Mouse (Mus musculus) forebrain, embryonic 16.5 days (tissue): ENCODE measurements at regions not wholly inside any gene's neighbourhood (a gene's known extent, or its start where the extent isn't known, plus 50 kb on each side); places are given as distances from the start of the nearest gene placed in this dataset.

Source experiments
- ATAC-seq: fragments of 200-750 bp; cut with Nextera tagmentation; 2 replicates; pipeline ENCODE4 v1.8.0; 2017; ENCODE audit warnings: mild to moderate bottlenecking, moderate library complexity
- H3K27ac ChIP-seq: fragments of 300-500 bp; sonication (generic); 2 replicates; pipeline ENCODE4 v1.5.1; 2014; ENCODE audit warnings: low read length, control low read depth
- H3K27me3 ChIP-seq: fragments of 300-500 bp; sonication (generic); replicated peaks from 2 replicates; pipeline ENCODE4 v1.6.1; 2014; ENCODE audit warnings: low read length; ENCODE audit not compliant: control insufficient read depth, insufficient read depth
- H3K36me3 ChIP-seq: fragments of 300-500 bp; sonication (generic); 2 replicates; pipeline ENCODE4 v1.6.1; 2014; ENCODE audit not compliant: control insufficient read depth, insufficient read depth
- H3K4me1 ChIP-seq: fragments of 300-500 bp; sonication (generic); replicated peaks from 2 replicates; pipeline ENCODE4 v1.6.1; 2014; ENCODE audit warnings: low read length; ENCODE audit not compliant: control insufficient read depth, insufficient read depth
- H3K4me2 ChIP-seq: fragments of 300-500 bp; sonication (generic); 2 replicates; pipeline ENCODE4 v1.6.1; 2014; ENCODE audit warnings: mild to moderate bottlenecking, low read length, control low read depth
- H3K4me3 ChIP-seq: fragments of 300-500 bp; sonication (generic); replicated peaks from 2 replicates; pipeline ENCODE4 v1.5.1; 2014; ENCODE audit warnings: mild to moderate bottlenecking, low read length, control low read depth
- H3K9ac ChIP-seq: fragments of 300-500 bp; sonication (generic); replicated peaks from 2 replicates; pipeline ENCODE4 v1.6.1; 2014; ENCODE audit warnings: low read depth, low read length, control low read depth
- H3K9me3 ChIP-seq: fragments of 300-500 bp; sonication (generic); 2 replicates; pipeline ENCODE4 v1.6.1; 2016; ENCODE audit warnings: low read length; ENCODE audit not compliant: control insufficient read depth
- WGBS: fragments of 180-500 bp; shearing (Covaris S2); extraction: QIAGEN DNeasy Blood & Tissue Kit; methylation state at CpG from one replicate; pipeline ENCODE4 v1.1.7; 2014; 5-methylcytosine and 5-hydroxymethylcytosine counted together

GRCm38 (mm10) chr6:50770481-50770880 lies 116.2 kb upstream of the Npvf start:
- Histone ChIP-seq H3K27ac (no peak overlapping the region), H3K36me3 (no peaks in the 10 kb centered on the region), H3K27me3 (no peaks in the 10 kb centered on the region), H3K9ac (no peak overlapping the region), H3K4me1 (peaks cover 7% of the 10 kb centered on the region), H3K9me3 (no peaks in the 10 kb centered on the region), H3K4me2 (no peak overlapping the region), H3K4me3 (no peak overlapping the region)
- no peak for ATAC-seq
- 86% methylated on average over 3 of the region's 3 CpGs for WGBS

- no peaks in the 10 kb centered on the region for H3K9me3 ChIP-seq
- peak overlapping the region; percentile 92 for H3K27ac ChIP-seq
- no peak for ATAC-seq
- peaks cover 32% of the 10 kb centered on the region for H3K4me1 ChIP-seq
- H3K36me3 ChIP-seq, result no peaks in the 10 kb centered on the region
- 49% methylated on average over 4 of the region's 4 CpGs for WGBS
- H3K9ac ChIP-seq, result no peak overlapping the region
- H3K4me2 ChIP-seq, result no peak overlapping the region
- no peak overlapping the region for H3K4me3 ChIP-seq
- H3K27me3 ChIP-seq, result no peaks in the 10 kb centered on the region
These were observed 121.4 kb upstream of the Npvf start for GRCm38 (mm10) chr6:50775637-50776036.

DNA sequence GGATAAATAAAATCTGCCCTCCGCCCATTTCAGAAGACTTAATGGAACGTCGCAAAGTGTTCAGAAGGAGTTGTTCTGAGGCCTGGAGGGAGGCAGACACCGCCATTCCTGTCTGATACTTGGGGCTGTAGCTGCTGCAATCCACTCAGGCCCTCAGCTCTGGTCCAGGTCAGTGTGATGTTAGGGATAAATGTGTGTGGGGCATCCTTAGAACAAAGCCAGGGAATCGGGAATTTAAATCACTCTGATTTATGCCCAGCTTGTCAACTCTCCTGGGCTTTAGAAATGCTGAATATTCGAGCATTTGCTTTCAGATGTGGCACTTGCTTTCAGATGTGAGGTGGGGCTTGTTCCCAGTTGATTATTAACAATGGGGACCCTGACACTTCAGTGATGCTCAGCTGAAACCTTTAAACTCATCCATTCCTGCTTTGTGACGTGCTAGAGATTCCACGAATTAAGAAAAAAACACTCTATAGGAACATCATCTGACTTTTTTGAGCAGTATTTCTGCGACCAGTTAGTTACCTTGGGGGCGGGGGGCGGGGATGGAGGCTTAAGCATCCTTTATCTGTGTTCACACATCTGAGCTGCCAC lies 122.1 kb upstream of the Npvf start:
- H3K9ac ChIP-seq, result peak overlapping the region; percentile 23; the same call in 1 of the 2 replicates
- 15% methylated on average over 11 of the region's 11 CpGs for WGBS
- peak overlapping the region; percentile 49 for H3K4me2 ChIP-seq
- H3K27ac ChIP-seq, result peak overlapping the region; percentile 92
- ATAC-seq, result peak; percentile 17; the same call in 1 of the 2 replicates
- H3K4me1 ChIP-seq, result peaks cover 32% of the 10 kb centered on the region
- no peak overlapping the region for H3K4me3 ChIP-seq
- no peaks in the 10 kb centered on the region for H3K36me3 ChIP-seq
- H3K9me3 ChIP-seq, result no peaks in the 10 kb centered on the region
- no peaks in the 10 kb centered on the region for H3K27me3 ChIP-seq

DNA sequence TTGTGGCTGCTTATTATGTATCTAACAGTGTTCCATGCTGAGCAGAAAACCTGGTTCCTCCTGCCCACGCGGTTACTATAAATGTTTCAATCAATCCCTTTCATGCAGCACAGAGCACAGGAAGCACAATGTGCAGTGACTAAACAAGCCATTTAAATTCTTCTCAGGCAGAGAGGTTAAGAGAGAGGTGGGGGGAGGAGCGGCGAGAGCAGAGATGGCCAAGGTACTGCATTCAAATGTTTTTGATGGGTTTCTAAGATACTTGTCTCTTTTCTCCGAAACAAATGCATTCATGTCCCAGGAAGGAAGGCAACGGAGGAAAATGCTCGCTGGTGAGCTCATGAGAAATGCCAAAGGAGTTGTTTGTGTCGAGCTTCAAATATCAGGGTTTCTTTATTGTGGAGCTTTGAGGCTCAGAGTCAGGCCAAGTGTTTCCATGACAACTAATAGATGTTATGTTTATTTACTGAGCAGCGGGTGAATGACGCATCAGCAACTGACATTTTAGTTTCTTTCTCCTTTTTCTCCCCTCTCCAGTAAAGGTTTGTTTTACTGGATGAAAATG lies 122.8 kb upstream of the Npvf start:
- under 1% methylated on average over 10 of the region's 10 CpGs for WGBS
- no peaks in the 10 kb centered on the region for H3K9me3 ChIP-seq
- peak overlapping the region; percentile 6; the same call in 1 of the 2 replicates for H3K4me3 ChIP-seq
- no peaks in the 10 kb centered on the region for H3K27me3 ChIP-seq
- peaks cover 32% of the 10 kb centered on the region for H3K4me1 ChIP-seq
- peak overlapping the region; percentile 34; the same call in 1 of the 2 replicates for H3K9ac ChIP-seq
- ATAC-seq, result peak; percentile 88
- H3K4me2 ChIP-seq, result peak overlapping the region; percentile 49
- peak overlapping the region; percentile 92 for H3K27ac ChIP-seq
- H3K36me3 ChIP-seq, result no peaks in the 10 kb centered on the region

- H3K4me3 ChIP-seq, result no peak overlapping the region
- peak overlapping the region; percentile 49; the same call in 1 of the 2 replicates for H3K4me2 ChIP-seq
- no peak overlapping the region for H3K9ac ChIP-seq
- H3K4me1 ChIP-seq, result peaks cover 32% of the 10 kb centered on the region
- no peaks in the 10 kb centered on the region for H3K27me3 ChIP-seq
- H3K36me3 ChIP-seq, result no peaks in the 10 kb centered on the region
- peak; percentile 16; the same call in 1 of the 2 replicates for ATAC-seq
- no peaks in the 10 kb centered on the region for H3K9me3 ChIP-seq
- H3K27ac ChIP-seq, result peak overlapping the region; percentile 92
- WGBS, result 14% methylated on average over 4 of the region's 4 CpGs
These were observed 123.6 kb upstream of the Npvf start for GRCm38 (mm10) chr6:50777827-50778226.

- no peak for ATAC-seq
- no peak overlapping the region for H3K27ac ChIP-seq
- H3K4me2 ChIP-seq, result no peak overlapping the region
- peaks cover 37% of the 10 kb centered on the region for H3K4me1 ChIP-seq
- no peak overlapping the region for H3K4me3 ChIP-seq
- no peaks in the 10 kb centered on the region for H3K9me3 ChIP-seq
- H3K27me3 ChIP-seq, result no peaks in the 10 kb centered on the region
- no peaks in the 10 kb centered on the region for H3K36me3 ChIP-seq
- H3K9ac ChIP-seq, result no peak overlapping the region
- 80% methylated on average over 3 of the region's 3 CpGs for WGBS
These were observed 126.4 kb upstream of the Npvf start for GRCm38 (mm10) chr6:50780677-50781076.

DNA sequence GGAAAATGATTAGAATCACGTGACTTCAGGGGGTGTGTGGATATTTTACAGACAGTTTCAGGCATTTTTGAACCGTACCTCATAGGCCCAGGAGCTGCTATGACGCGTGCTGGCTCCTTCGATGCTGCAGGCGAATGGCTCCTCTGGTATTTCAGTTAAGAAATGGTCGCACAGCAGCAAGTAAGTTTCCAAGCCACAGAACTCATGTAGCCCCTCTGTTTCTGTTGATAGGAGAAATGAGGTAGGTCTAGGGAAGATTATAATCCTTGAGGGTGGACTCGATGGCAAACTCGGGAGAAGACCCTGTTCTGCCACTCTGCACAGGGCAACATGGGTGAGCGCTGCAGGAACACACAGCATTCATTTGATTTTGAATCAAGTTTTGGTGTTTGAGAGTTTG lies 127.0 kb upstream of the Npvf start:
- Histone ChIP-seq H3K36me3 (no peaks in the 10 kb centered on the region), H3K27me3 (no peaks in the 10 kb centered on the region), H3K4me2 (no peak overlapping the region), H3K9me3 (no peaks in the 10 kb centered on the region), H3K27ac (no peak overlapping the region), H3K4me3 (no peak overlapping the region), H3K9ac (no peak overlapping the region), H3K4me1 (peaks cover 31% of the 10 kb centered on the region)
- no peak for ATAC-seq
- 95% methylated on average over 10 of the region's 10 CpGs for WGBS

DNA sequence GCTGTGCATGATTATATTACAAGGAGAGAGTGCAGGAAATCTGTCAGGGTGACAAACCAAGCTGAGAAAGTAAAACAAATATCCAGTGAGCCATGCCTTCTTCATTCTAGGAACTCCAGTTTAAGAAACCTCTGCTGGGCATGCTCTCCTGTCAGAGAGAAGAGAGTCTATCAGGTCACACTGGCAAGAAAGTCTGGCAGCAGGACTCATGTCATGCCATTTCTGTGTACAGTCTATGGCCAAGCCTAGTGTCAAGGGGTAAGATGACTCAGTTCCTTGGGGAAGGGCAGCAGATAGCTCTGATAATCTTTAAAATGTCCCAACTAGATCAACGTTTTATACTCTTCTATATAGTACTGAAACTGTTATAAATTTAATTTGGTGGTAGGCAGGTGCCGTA lies 128.0 kb upstream of the Npvf start:
- H3K27me3 ChIP-seq, result no peaks in the 10 kb centered on the region
- no peak overlapping the region for H3K4me3 ChIP-seq
- no peak overlapping the region for H3K27ac ChIP-seq
- H3K9me3 ChIP-seq, result no peaks in the 10 kb centered on the region
- no peaks in the 10 kb centered on the region for H3K36me3 ChIP-seq
- no peak overlapping the region for H3K9ac ChIP-seq
- WGBS, result 84% methylated on average over 2 of the region's 2 CpGs
- H3K4me2 ChIP-seq, result no peak overlapping the region
- peaks cover 21% of the 10 kb centered on the region for H3K4me1 ChIP-seq
- no peak for ATAC-seq

- no peaks in the 10 kb centered on the region for H3K9me3 ChIP-seq
- peak; percentile 54; the same call in 1 of the 2 replicates for ATAC-seq
- 38% methylated on average over 10 of the region's 10 CpGs for WGBS
These were observed 129.3 kb upstream of the Npvf start for GRCm38 (mm10) chr6:50783494-50783893.

More at GRCm38 (mm10) chr6:50783494-50783893, 129.3 kb upstream of the Npvf start:
- no peak overlapping the region for H3K9ac ChIP-seq
- no peaks in the 10 kb centered on the region for H3K27me3 ChIP-seq
- H3K27ac ChIP-seq, result peak overlapping the region; percentile 16
- H3K4me1 ChIP-seq, result peaks cover 9% of the 10 kb centered on the region
- H3K4me3 ChIP-seq, result no peak overlapping the region
- H3K36me3 ChIP-seq, result no peaks in the 10 kb centered on the region
- no peak overlapping the region for H3K4me2 ChIP-seq
